ENCODE assay signal across 29 mouse cellular contexts in the genomic region with DNA sequence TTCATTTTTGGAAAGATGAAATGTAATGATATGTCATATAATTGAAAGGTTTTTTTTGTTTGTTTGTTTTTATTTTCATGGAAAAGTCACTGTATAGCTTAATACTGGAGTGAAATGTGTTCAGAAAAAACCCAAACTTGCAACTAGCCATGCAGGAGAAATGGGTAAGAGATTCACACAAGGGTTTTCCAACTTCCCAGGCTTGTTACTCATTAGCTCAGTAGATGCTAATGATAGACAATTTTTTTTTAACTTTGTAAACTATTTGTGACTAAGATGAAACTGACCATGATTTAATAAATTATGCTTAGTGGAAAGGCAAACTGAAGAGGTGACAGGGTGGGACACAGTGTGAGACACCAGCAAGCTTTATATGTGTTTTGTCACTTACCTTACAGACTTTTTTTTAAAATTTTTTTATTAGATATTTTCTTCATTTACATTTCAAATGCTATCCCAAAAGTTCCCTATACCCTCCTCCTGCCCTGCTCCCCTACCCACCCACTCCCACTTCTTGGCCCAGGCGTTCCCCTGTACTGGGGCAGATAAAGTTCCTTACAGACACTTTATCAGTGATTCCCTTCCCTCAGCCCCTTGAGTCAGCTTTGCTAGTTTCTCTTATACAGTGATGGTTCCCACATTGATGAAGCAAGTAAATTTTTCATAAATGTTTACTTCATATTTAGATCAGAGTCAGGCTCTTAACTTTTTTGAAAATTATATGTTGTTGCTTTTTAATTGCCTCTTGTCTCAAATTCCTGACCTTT. TPM values are rescaled to one million over a fixed set of nuclear protein-coding genes. Genes with fewer than 3 reads are reported as not detected.
A peak's percentile ranks its signal among the peaks of the same experiment; 100 is the strongest.
DNase-seq lines count a peak whose midpoint lies in the region; ATAC-seq and TF ChIP-seq lines count a peak whose summit lies in the region.
"Had no signal": no experiment of that assay in that cellular context is flagged by ENCODE, and none has a peak within 500 bp of the region (broad histone marks: within the 10 kb centered on the region; RNA-seq: fewer than 3 reads in every experiment).

No protein-coding gene starts in this region.

- H3K9ac ChIP-seq in MEL (ENCODE audit: control insufficient read depth, low read depth, low read length, poor library complexity, severe bottlenecking), result no peak overlapping the region
- H3K9ac ChIP-seq in liver, embryonic 12.5 days, result no peak overlapping the region
- H3K9ac ChIP-seq in liver, embryonic 15.5 days, result no peak overlapping the region
- H3K9ac ChIP-seq: embryonic facial prominence, embryonic 13.5 days; forebrain, embryonic 12.5 days; forebrain, embryonic 15.5 days; heart, embryonic 13.5 days; hindbrain, embryonic 12.5 days; hindbrain, embryonic 15.5 days had no signal

- no peak for TF ChIP-seq CTCF in MEL (IDR thresholded peaks at IDR 0.05 in 2 of 3, conservative IDR thresholded peaks at IDR 0.05 in 1 of 3; ENCODE audit: control insufficient read depth in 1 of 3, insufficient read depth in 1 of 3, low read depth in 2 of 3, low read length in 3 of 3, poor library complexity in 1 of 3, severe bottlenecking in 1 of 3)

- WGBS in liver, embryonic 12.5 days (ENCODE audit: insufficient replicate concordance), result 6% methylated on average over 1 of the region's 1 CpGs
- WGBS in liver, embryonic 15.5 days (ENCODE audit: insufficient replicate concordance), result 30% methylated on average over 1 of the region's 1 CpGs

- no peaks in the 10 kb centered on the region; a peak in 3 of 4 replicates for H3K27me3 ChIP-seq in MEL (ENCODE audit: control insufficient read depth in 1 of 2, insufficient read depth in 2 of 2, low read length in 2 of 2)
- H3K27me3 ChIP-seq in liver, embryonic 12.5 days (replicated peaks), result no peaks in the 10 kb centered on the region
- no peaks in the 10 kb centered on the region for H3K27me3 ChIP-seq in liver, embryonic 15.5 days
- H3K27me3 ChIP-seq: CH12.LX; embryonic facial prominence, embryonic 13.5 days; forebrain, embryonic 12.5 days; forebrain, embryonic 15.5 days; heart, embryonic 13.5 days; hindbrain, embryonic 12.5 days; hindbrain, embryonic 15.5 days had no signal

- no peak for TF ChIP-seq RAD21 in MEL (IDR thresholded peaks at IDR 0.05; ENCODE audit: low read depth, low read length)

- no peak for TF ChIP-seq EP300 in MEL (IDR thresholded peaks at IDR 0.05; ENCODE audit: low read depth in 1 of 2, low read length in 2 of 2)

- no peak for TF ChIP-seq POLR2A in MEL (IDR thresholded peaks at IDR 0.05; ENCODE audit: control insufficient read depth in 1 of 2, insufficient read depth in 1 of 2, low read depth in 1 of 2, low read length in 2 of 2, poor library complexity in 1 of 2)

- no peak overlapping the region for H3K27ac ChIP-seq in MEL (ENCODE audit: control insufficient read depth, low read depth, low read length)
- no peak overlapping the region for H3K27ac ChIP-seq in liver, embryonic 12.5 days
- H3K27ac ChIP-seq in liver, embryonic 15.5 days (replicated peaks), result no peak overlapping the region
- H3K27ac ChIP-seq: embryonic facial prominence, embryonic 10.5 days; embryonic facial prominence, embryonic 13.5 days; forebrain, embryonic 12.5 days; forebrain, embryonic 15.5 days; heart, adult 2 months; heart, embryonic 10.5 days; heart, embryonic 13.5 days; hindbrain, embryonic 12.5 days; hindbrain, embryonic 15.5 days had no signal

- peak overlapping the region; percentile 19; the same call in 1 of the 2 replicates for H3K4me2 ChIP-seq in liver, embryonic 12.5 days
- no peak overlapping the region for H3K4me2 ChIP-seq in liver, embryonic 15.5 days
- H3K4me2 ChIP-seq: embryonic facial prominence, embryonic 13.5 days; forebrain, embryonic 12.5 days; forebrain, embryonic 15.5 days; heart, embryonic 13.5 days; hindbrain, embryonic 12.5 days; hindbrain, embryonic 15.5 days had no signal

- peaks cover 0 to 3% of the 10 kb centered on the region in 2 experiments; a peak in 1 of 4 replicates for H3K4me1 ChIP-seq in MEL (ENCODE audit: control insufficient read depth in 1 of 2, insufficient read depth in 2 of 2, low read length in 2 of 2)
- H3K4me1 ChIP-seq in liver, embryonic 12.5 days, result peaks cover 29% of the 10 kb centered on the region
- peaks cover 4% of the 10 kb centered on the region for H3K4me1 ChIP-seq in liver, embryonic 15.5 days (replicated peaks)
- H3K4me1 ChIP-seq: embryonic facial prominence, embryonic 10.5 days; embryonic facial prominence, embryonic 13.5 days; forebrain, embryonic 12.5 days; forebrain, embryonic 15.5 days; heart, embryonic 10.5 days; hindbrain, embryonic 12.5 days; hindbrain, embryonic 15.5 days had no signal

- ATAC-seq in liver, embryonic 12.5 days, result peak; percentile 94
- peak; percentile 60; the same call in 1 of the 2 replicates for ATAC-seq in liver, embryonic 15.5 days (ENCODE audit: insufficient read depth)
- ATAC-seq: forebrain, embryonic 15.5 days had no signal

- peaks cover 0 to 2% of the 10 kb centered on the region in 2 experiments; a peak in 1 of 4 replicates for H3K36me3 ChIP-seq in MEL (ENCODE audit: control insufficient read depth in 1 of 2, insufficient read depth in 2 of 2, low read length in 2 of 2)
- H3K36me3 ChIP-seq in liver, embryonic 12.5 days, result no peaks in the 10 kb centered on the region
- no peaks in the 10 kb centered on the region for H3K36me3 ChIP-seq in liver, embryonic 15.5 days (replicated peaks)
- H3K36me3 ChIP-seq: embryonic facial prominence, embryonic 10.5 days; embryonic facial prominence, embryonic 13.5 days; forebrain, embryonic 12.5 days; forebrain, embryonic 15.5 days; G1E; heart, embryonic 10.5 days; heart, embryonic 13.5 days; hindbrain, embryonic 12.5 days; hindbrain, embryonic 15.5 days had no signal

- DNase-seq in kidney, adult 9 months, result peak; percentile 68
- DNase-seq in kidney, adult 11 months, result no peak
- peak; percentile 17 for DNase-seq in MEL (ENCODE audit: low read depth, low spot score)
- DNase-seq in layer of hippocampus, postnatal 25 days (ENCODE audit: extremely low spot score in 1 of 2, low spot score in 1 of 2), result no peak
- DNase-seq in thymus, postnatal 10 days (ENCODE audit: low spot score in 2 of 2), result no peak
- DNase-seq: adrenal gland, adult 8-10 months; adrenal gland, postnatal 25 days; B cell, adult 2 months; cerebellum, adult 11-12 months; cerebellum, adult 8-10 months; cerebellum, postnatal 10 days; cerebellum, postnatal 36 days; embryo, embryonic 11 days; gastrocnemius, postnatal 10 days; gastrocnemius, postnatal 36 days; heart, adult 2 months had no signal

- no peaks in the 10 kb centered on the region for H3K79me2 ChIP-seq in MEL (ENCODE audit: control insufficient read depth, insufficient read depth, low read length, poor library complexity)

- no peak overlapping the region for H3K4me3 ChIP-seq in MEL (ENCODE audit: control insufficient read depth in 1 of 2, insufficient read depth in 1 of 2, low read depth in 2 of 2, low read length in 2 of 2)
- H3K4me3 ChIP-seq in liver, embryonic 12.5 days, result no peak overlapping the region
- H3K4me3 ChIP-seq in liver, embryonic 15.5 days (replicated peaks), result no peak overlapping the region
- H3K4me3 ChIP-seq: embryonic facial prominence, embryonic 10.5 days; embryonic facial prominence, embryonic 13.5 days; erythroblast, embryonic 14.5 days; forebrain, embryonic 12.5 days; forebrain, embryonic 15.5 days; heart, adult 2 months; heart, embryonic 10.5 days; heart, embryonic 13.5 days; hindbrain, embryonic 12.5 days; hindbrain, embryonic 15.5 days had no signal

- H3K9me3 ChIP-seq in MEL (replicated peaks; ENCODE audit: insufficient read depth, low read length), result no peaks in the 10 kb centered on the region
- H3K9me3 ChIP-seq in liver, embryonic 12.5 days (replicated peaks), result no peaks in the 10 kb centered on the region
- no peaks in the 10 kb centered on the region for H3K9me3 ChIP-seq in liver, embryonic 15.5 days (replicated peaks)
- H3K9me3 ChIP-seq: embryonic facial prominence, embryonic 10.5 days; embryonic facial prominence, embryonic 13.5 days; forebrain, embryonic 12.5 days; forebrain, embryonic 15.5 days; G1E; heart, embryonic 10.5 days; heart, embryonic 13.5 days; hindbrain, embryonic 12.5 days; hindbrain, embryonic 15.5 days had no signal

TF ChIP-seq in MEL, 35 proteins besides CTCF, POLR2A, EP300 and RAD21:
- TF ChIP-seq GATA1 (IDR thresholded peaks at IDR 0.05; ENCODE audit: low read depth, low read length) (0 out of 2 replicates have a peak, but pooled peaks have one; percentile 34), UBTF (IDR thresholded peaks at IDR 0.05; ENCODE audit: borderline replicate concordance, insufficient read depth, low read depth, low read length) (no peak)

RNA-seq across cellular contexts. Expression of a gene that starts 30.8 kb away (rescaled TPM):
- 18.5 and 24.4 TPM in 2 replicates for total RNA-seq in MEL (2012; rRNA removed)
- polyA plus RNA-seq in MEL (2012; ENCODE audit: insufficient read depth in 1 of 2, insufficient read length in 2 of 2, low read depth in 1 of 2, low replicate concordance in 2 of 2, missing spikeins in 1 of 2), result 10 to 100 TPM in 1 of 2 experiments, not detected in 1; 18.8 TPM
- 17.1 and 19.4 TPM in 2 replicates for polyA plus RNA-seq in liver, embryonic 12.5 days (2016; fragmentation: Nextera tagmentation; extraction: Ambion mirVana)
- polyA plus RNA-seq in liver, embryonic 15.5 days (2015; fragmentation: Nextera tagmentation; extraction: Ambion mirVana), result 13.2 and 16.2 TPM in 2 replicates
- total RNA-seq in layer of hippocampus, postnatal 25 days (2021), result 10 to 100 TPM; 65.3 to 69.6 TPM
- total RNA-seq: CH12.LX had no signal

Comparison
In these comparisons a context has a peak if more than half of its experiments do, and no peak if none do; other contexts are left out.
1. DNase-seq: peak in kidney, adult 9 months (single experiment) and MEL (single experiment); none in kidney, adult 11 months (single experiment), layer of hippocampus, postnatal 25 days (0 of 2) and thymus, postnatal 10 days (0 of 2).